Mouse (Mus musculus) small intestine, adult 2 months (tissue): ENCODE data around the gene Galnt7.

Experiments used
- CTCF ChIP-seq: fragments of 200-500 bp; IDR thresholded peaks from 2 replicates; pipeline ENCODE4 v1.5.1; 2012; ENCODE audit warnings: low read depth, mild to moderate bottlenecking, control low read depth, inconsistent platforms, low read length, moderate library complexity, mixed read lengths; ENCODE audit not compliant: insufficient replicate concordance, insufficient read length; ENCODE audit errors: extremely low read depth
- POLR2A ChIP-seq: fragments of 200-500 bp; IDR thresholded peaks from 2 replicates; pipeline ENCODE4 v1.6.1; 2012; ENCODE audit warnings: low read depth, mild to moderate bottlenecking, control low read depth, inconsistent platforms, low read length, moderate library complexity

GRCm38 (mm10) chr8:57533106-57533505 is 119.7 kb downstream of the Galnt7 start:
- TF ChIP-seq CTCF (no peak), POLR2A (no peak)
